Mouse (Mus musculus) stomach, postnatal 0 days (tissue): Measurements from ENCODE around the gene Eif2ak1.

Experiments used
- CTCF ChIP-seq: IDR thresholded peaks from 2 replicates; pipeline ENCODE4 v1.5.1; 2016; ENCODE audit warnings: antibody characterized with exemption, low read depth, mild to moderate bottlenecking, moderate library complexity
- EP300 ChIP-seq: optimal IDR thresholded peaks from 2 replicates; pipeline ENCODE3; 2016; ENCODE audit warnings: antibody characterized with exemption

DNA sequence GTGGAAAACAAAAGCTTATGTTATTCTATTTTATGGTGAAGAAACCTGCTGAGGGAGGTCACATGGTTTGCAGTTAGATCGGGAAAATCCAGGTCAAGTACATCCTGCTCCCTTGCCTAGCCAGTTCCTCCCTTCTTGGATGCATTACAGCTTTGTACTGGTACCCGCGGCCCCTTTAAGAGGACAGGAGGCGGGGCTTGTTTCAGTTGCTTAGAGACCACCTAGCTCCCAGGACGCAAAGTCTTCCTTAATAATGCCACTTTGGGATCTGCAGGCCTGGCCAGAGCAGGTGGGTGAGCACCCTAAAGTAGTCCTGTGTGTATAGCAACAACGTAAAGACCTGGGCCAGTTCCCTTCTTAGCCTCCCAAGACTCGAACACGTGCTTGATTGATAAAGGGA, 115.2 kb downstream of the Eif2ak1 start, which contains the start of gene Rsph10b:
- TF ChIP-seq CTCF (no peak), EP300 (no peak)
